Mouse (Mus musculus): ENCODE measurements at regions not wholly inside any gene's neighbourhood (a gene's known extent, or its start where the extent isn't known, plus 50 kb on each side); places are given as distances from the start of the nearest gene placed in this dataset.

DNA sequence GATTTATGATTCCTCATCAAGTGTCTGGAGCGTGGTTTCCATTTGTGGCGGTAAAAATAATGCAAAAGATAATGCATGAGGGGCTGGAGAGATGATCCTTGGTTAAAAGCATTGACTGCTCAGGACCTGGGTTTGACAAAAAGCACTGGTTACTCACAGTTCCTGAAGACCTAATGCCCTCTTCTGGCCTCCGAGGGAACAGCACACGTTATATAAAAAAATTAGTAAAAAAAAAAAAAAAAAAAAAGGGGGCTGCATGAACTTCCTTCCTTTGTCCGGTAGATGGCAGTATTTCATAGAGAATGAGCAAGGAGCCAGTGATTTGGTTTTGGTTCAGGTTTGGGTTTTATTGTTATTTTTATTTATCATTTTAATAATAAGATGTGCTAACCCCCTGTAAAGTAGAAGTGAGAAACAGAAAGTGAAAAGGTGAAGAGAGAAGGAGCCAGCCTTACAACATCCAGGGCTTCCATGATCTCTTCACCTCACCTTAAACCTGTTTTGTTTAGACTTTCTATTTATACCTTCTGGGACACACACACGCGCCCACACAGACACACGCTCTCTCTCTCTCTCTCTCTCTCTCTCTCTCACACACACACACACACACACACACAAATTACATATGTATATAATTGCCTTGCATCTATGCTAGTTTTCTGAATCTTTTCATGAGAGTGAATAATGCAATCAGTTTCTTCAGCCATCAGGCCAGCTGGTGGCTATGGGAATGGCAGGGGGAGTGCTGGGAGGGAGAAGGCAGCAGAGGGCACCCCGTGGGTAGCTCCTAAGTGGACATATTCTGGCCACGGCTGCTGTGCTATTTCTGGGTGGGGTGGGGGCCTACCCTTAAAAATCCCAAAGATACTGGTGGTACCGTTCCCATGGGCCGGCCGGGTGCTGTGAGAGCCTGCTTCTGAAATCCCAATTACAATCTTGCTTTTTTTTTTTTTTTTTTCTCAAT, 230.0 kb downstream of the Poteg start:
- peak; percentile 26 for DNase-seq

- peak; percentile 10 for DNase-seq
These were observed 231.7 kb downstream of the Poteg start for GRCm38 (mm10) chr8:27679164-27679563.

- DNase-seq = no peak
These were observed 274.5 kb downstream of the Poteg start for GRCm38 (mm10) chr8:27721988-27722387.

DNA sequence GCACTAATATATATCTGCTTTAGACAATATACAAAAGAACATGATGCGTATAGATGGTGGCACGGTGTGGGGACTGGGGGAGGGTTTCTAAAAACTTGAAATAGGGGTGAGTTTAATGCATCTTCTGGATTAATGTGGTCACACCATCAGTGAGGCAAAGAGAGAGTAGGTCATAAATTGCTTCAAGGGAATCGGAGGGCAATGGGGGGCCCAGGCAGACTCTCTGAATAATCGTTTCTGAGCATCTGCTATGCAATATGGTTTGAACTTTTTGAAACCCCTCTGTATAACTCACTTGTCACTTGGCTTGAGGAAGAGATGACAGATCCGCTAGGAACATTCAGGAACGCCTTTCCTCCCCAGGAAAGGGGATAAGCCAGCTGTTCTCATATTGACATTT, 322.8 kb downstream of the Poteg start:
- DNase-seq = no peak

- no peak for DNase-seq
These were observed 323.3 kb downstream of the Poteg start for GRCm38 (mm10) chr8:27770803-27771202.

DNA sequence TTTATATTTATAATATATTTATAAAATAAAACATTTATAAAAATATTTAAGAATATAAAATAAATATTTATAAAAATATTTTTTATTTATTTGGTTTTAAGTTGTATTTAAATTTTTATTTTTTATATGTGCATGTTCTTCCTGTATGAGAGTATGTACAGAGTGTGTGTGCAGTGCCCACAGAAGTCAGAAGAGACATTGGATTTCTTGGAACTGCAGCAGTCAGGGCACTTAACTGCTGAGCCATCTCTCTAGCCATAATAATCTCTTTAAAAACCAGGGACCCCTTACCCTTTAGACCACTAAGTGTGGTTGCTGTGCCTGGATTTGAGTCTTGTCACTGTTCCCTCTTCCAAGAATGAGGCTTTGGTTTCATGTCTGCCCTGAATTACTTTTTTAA, 323.8 kb downstream of the Poteg start:
- DNase-seq = no peak

GRCm38 (mm10) chr8:27778982-27779381, 331.5 kb downstream of the Poteg start:
- no peak for DNase-seq

Data from cerebellum, adult 11-12 months (tissue).